Mouse (Mus musculus) megakaryocyte, embryonic 14.5 days (primary cell): ENCODE data around the gene Gm47995.
"Not testable (repeated sequence)": the region's sequence is repeated elsewhere in the genome, so short reads cannot be mapped to it uniquely, and the experiment has no call there.

ENCODE experiments used
- FLI1 ChIP-seq: IDR thresholded peaks from 2 replicates; pipeline ENCODE4 v1.6.1; 2012; ENCODE audit warnings: low read length, inconsistent platforms, mixed read lengths
- GATA1 ChIP-seq: IDR thresholded peaks from 3 replicates; pipeline ENCODE4 v1.6.1; 2012; ENCODE audit warnings: mixed read lengths, low read length, inconsistent platforms, borderline replicate concordance

GRCm38 (mm10) chr1:151198120-151198519, at the start of gene Gm47995:
- TF ChIP-seq GATA1, FLI1: not testable (repeated sequence)
